In the genomic region with DNA sequence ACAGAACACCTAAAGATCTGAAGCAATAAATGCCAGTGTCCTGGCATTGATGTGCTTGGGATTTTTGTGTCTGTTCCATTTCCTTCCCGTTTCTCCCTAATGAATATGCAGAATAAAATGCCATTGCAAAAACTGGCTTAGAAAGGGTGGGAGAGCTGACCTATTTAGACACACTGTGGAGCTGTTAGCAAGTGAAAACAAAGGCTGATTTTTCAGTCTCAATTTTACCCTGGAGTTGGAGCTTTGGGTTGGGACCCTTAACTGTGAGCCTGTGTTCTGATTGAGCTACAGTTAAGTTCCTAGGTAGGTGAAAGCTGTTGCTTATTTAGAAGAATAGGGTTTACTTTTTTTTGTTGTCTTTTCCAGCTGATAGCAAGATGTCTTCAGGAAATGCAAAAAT, we compare ENCODE assay signal across 9 mouse cellular contexts. TPM values are rescaled to one million over a fixed set of nuclear protein-coding genes. Genes with fewer than 3 reads are reported as not detected.
DNase-seq lines count a peak whose midpoint lies in the region; ATAC-seq and TF ChIP-seq lines count a peak whose summit lies in the region.
"Had no signal": no experiment of that assay in that cellular context is flagged by ENCODE, and none has a peak within 500 bp of the region (broad histone marks: within the 10 kb centered on the region; RNA-seq: fewer than 3 reads in every experiment).

No protein-coding gene starts in this region.

- H3K27me3 ChIP-seq in cerebellum, adult 2 months (ENCODE audit: control insufficient read depth, insufficient read depth, low read length), result no peaks in the 10 kb centered on the region
- H3K27me3 ChIP-seq in C2C12 (ENCODE audit: control insufficient read depth, insufficient read depth, insufficient read length), result no peaks in the 10 kb centered on the region
- no peaks in the 10 kb centered on the region for H3K27me3 ChIP-seq in forebrain, embryonic 15.5 days
- H3K27me3 ChIP-seq in liver, embryonic 13.5 days, result no peaks in the 10 kb centered on the region

- TF ChIP-seq CTCF in cerebellum, adult 2 months (IDR thresholded peaks at IDR 0.05; ENCODE audit: borderline replicate concordance, insufficient read depth, low read depth, low read length), result no peak
- no peak for TF ChIP-seq CTCF in C2C12 (IDR thresholded peaks at IDR 0.05; ENCODE audit: control insufficient read depth, insufficient read depth, insufficient read length)

- H3K4me1 ChIP-seq in cerebellum, adult 2 months (ENCODE audit: control insufficient read depth, insufficient read depth, low read length), result 0 out of 2 replicates have a peak, but pooled peaks cover 2% of the 10 kb centered on the region
- H3K4me1 ChIP-seq in forebrain, embryonic 15.5 days, result peaks cover 20% of the 10 kb centered on the region
- peaks cover 68% of the 10 kb centered on the region for H3K4me1 ChIP-seq in liver, embryonic 13.5 days (replicated peaks)

- H3K9ac ChIP-seq in forebrain, embryonic 15.5 days (replicated peaks), result 0 out of 2 replicates have a peak overlapping the region, but pooled peaks have one; percentile 62
- peak overlapping the region; percentile 85 for H3K9ac ChIP-seq in liver, embryonic 13.5 days

- peaks cover 67% of the 10 kb centered on the region for H3K79me2 ChIP-seq in C2C12 (ENCODE audit: control insufficient read depth, insufficient read depth)

- no peak for DNase-seq in cerebellum, adult 2 months
- no peak for DNase-seq in cerebellum, postnatal 14 days
- DNase-seq in liver, embryonic 13.5 days, result no peak
- DNase-seq in thymus, postnatal 0 days (ENCODE audit: low spot score), result no peak
- DNase-seq: kidney, adult 9 months had no signal

- H3ac ChIP-seq in C2C12 (ENCODE audit: control insufficient read depth, insufficient read length, low read depth), result no peak overlapping the region

- H3K27ac ChIP-seq in cerebellum, adult 2 months (ENCODE audit: insufficient read depth, low read length), result no peak overlapping the region
- H3K27ac ChIP-seq in forebrain, embryonic 15.5 days (replicated peaks), result no peak overlapping the region
- H3K27ac ChIP-seq in liver, embryonic 13.5 days, result no peak overlapping the region

- H3K4me2 ChIP-seq in forebrain, embryonic 15.5 days (replicated peaks), result peak overlapping the region; percentile 76
- peak overlapping the region; percentile 85 for H3K4me2 ChIP-seq in liver, embryonic 13.5 days

- peaks cover 61% of the 10 kb centered on the region for H3K79me3 ChIP-seq in C2C12 (ENCODE audit: low read depth)

- TF ChIP-seq POLR2A in cerebellum, adult 2 months (IDR thresholded peaks at IDR 0.05; ENCODE audit: borderline replicate concordance, insufficient read depth, low read length), result no peak

- H3K4me3 ChIP-seq in cerebellum, adult 2 months (replicated peaks; ENCODE audit: insufficient read depth, low read depth, low read length), result peak overlapping the region; percentile 2
- peak overlapping the region; percentile 83 for H3K4me3 ChIP-seq in C2C12 (ENCODE audit: insufficient read depth, poor library complexity, severe bottlenecking)
- H3K4me3 ChIP-seq in forebrain, embryonic 15.5 days, result peak overlapping the region; percentile 70
- peak overlapping the region; percentile 76 for H3K4me3 ChIP-seq in liver, embryonic 13.5 days (replicated peaks)

- peaks cover 55% of the 10 kb centered on the region for H3K36me3 ChIP-seq in C2C12 (ENCODE audit: control insufficient read depth, insufficient read depth)
- peaks cover 9% of the 10 kb centered on the region for H3K36me3 ChIP-seq in forebrain, embryonic 15.5 days
- peaks cover 39% of the 10 kb centered on the region for H3K36me3 ChIP-seq in liver, embryonic 13.5 days

- no peaks in the 10 kb centered on the region for H3K9me3 ChIP-seq in forebrain, embryonic 15.5 days
- no peaks in the 10 kb centered on the region for H3K9me3 ChIP-seq in liver, embryonic 13.5 days (replicated peaks)

- WGBS in cerebellum, adult 2 months, result 33% methylated on average over 1 of the region's 1 CpGs
- 23% methylated on average over 1 of the region's 1 CpGs for WGBS in forebrain, embryonic 15.5 days
- 37% methylated on average over 1 of the region's 1 CpGs for WGBS in liver, embryonic 13.5 days (ENCODE audit: insufficient replicate concordance)

- ATAC-seq in forebrain, embryonic 15.5 days (replicated peaks), result no peak
- ATAC-seq in liver, embryonic 13.5 days (ENCODE audit: low read depth), result no peak
- no peak for ATAC-seq in erythroid progenitor cell, adult 5-6 weeks (replicated peaks; ENCODE audit: low FRiP score, poor library complexity, severe bottlenecking)
- ATAC-seq in monocyte, adult 5-6 weeks (replicated peaks; ENCODE audit: insufficient number of reproducible peaks, low FRiP score, low TSS enrichment, poor library complexity, severe bottlenecking), result no peak

TF ChIP-seq in C2C12, 6 proteins besides CTCF, POLR2A, EP300 and RAD21:
- TF ChIP-seq USF1 (IDR thresholded peaks at IDR 0.05; ENCODE audit: low read depth) (no peak), CEBPB (IDR thresholded peaks at IDR 0.05; ENCODE audit: low read depth) (no peak), MYOG (IDR thresholded peaks at IDR 0.05; ENCODE audit: control insufficient read depth, extremely low read depth, insufficient read length) (no peak), FOSL1 (IDR thresholded peaks at IDR 0.05; ENCODE audit: insufficient read depth, low read length, poor library complexity, severe bottlenecking) (no peak), MYOD1 (IDR thresholded peaks at IDR 0.05; ENCODE audit: control insufficient read depth, insufficient read length, low read depth) (no peak), MAX (IDR thresholded peaks at IDR 0.05) (no peak)
TF ChIP-seq in C2C12: peak in this region for 0.

RNA-seq across cellular contexts. Expression of gene Prdx1, which starts 1.7 kb away (rescaled TPM):
- polyA plus RNA-seq in cerebellum, adult 2 months (2012; rRNA removed), result 233 and 250 TPM in 2 replicates
- polyA plus RNA-seq in C2C12 (2012; fragmentation: generic; extraction: Trizol), result 459 TPM
- 481 and 490 TPM in 2 replicates for polyA plus RNA-seq in forebrain, embryonic 15.5 days (2015; fragmentation: Nextera tagmentation; extraction: Ambion mirVana)
- 994 and 1,129 TPM in 2 replicates for polyA plus RNA-seq in liver, embryonic 13.5 days (2015; fragmentation: Nextera tagmentation; extraction: Ambion mirVana)
- 99.3 and 104 TPM in 2 replicates for total RNA-seq in erythroid progenitor cell, adult 5-6 weeks (2015; ENCODE audit: low replicate concordance)
- 39.4 and 52.6 TPM in 2 replicates for total RNA-seq in erythroid progenitor cell, adult 5-6 weeks (2017; ENCODE audit: low replicate concordance)
- polyA plus RNA-seq in thymus, postnatal 0 days (2015; fragmentation: Nextera tagmentation; extraction: Ambion mirVana), result 1,118 and 1,206 TPM in 2 replicates
- total RNA-seq in monocyte, adult 5-6 weeks (2017), result 173 to 407 TPM (median 323 TPM) in 3 replicates

RNA-seq across cellular contexts. Expression of gene Mmachc, which starts 21.2 kb away (rescaled TPM):
- 19.2 and 19.8 TPM in 2 replicates for polyA plus RNA-seq in cerebellum, adult 2 months (2012; rRNA removed)
- 12.5 TPM for polyA plus RNA-seq in C2C12 (2012; fragmentation: generic; extraction: Trizol)
- 25.5 and 27.7 TPM in 2 replicates for polyA plus RNA-seq in forebrain, embryonic 15.5 days (2015; fragmentation: Nextera tagmentation; extraction: Ambion mirVana)
- polyA plus RNA-seq in liver, embryonic 13.5 days (2015; fragmentation: Nextera tagmentation; extraction: Ambion mirVana), result 13.6 and 17.1 TPM in 2 replicates
- 2.9 and 12.6 TPM in 2 replicates for total RNA-seq in erythroid progenitor cell, adult 5-6 weeks (2015; ENCODE audit: low replicate concordance)
- total RNA-seq in erythroid progenitor cell, adult 5-6 weeks (2017; ENCODE audit: low replicate concordance), result 1.5 and 3.6 TPM in 2 replicates
- 12.0 and 13.6 TPM in 2 replicates for polyA plus RNA-seq in thymus, postnatal 0 days (2015; fragmentation: Nextera tagmentation; extraction: Ambion mirVana)
- total RNA-seq in monocyte, adult 5-6 weeks (2017), result 1.6 to 3.3 TPM (median 2.4 TPM) in 3 replicates

RNA-seq across cellular contexts. Expression of gene Ccdc163, which starts 21.3 kb away (rescaled TPM):
- polyA plus RNA-seq in cerebellum, adult 2 months (2012; rRNA removed), result 29.5 and 34.9 TPM in 2 replicates
- polyA plus RNA-seq in C2C12 (2012; fragmentation: generic; extraction: Trizol), result 22.0 TPM
- polyA plus RNA-seq in forebrain, embryonic 15.5 days (2015; fragmentation: Nextera tagmentation; extraction: Ambion mirVana), result 17.2 and 19.5 TPM in 2 replicates
- 13.3 and 13.7 TPM in 2 replicates for polyA plus RNA-seq in liver, embryonic 13.5 days (2015; fragmentation: Nextera tagmentation; extraction: Ambion mirVana)
- total RNA-seq in erythroid progenitor cell, adult 5-6 weeks (2015; ENCODE audit: low replicate concordance), result 61.2 and 127 TPM in 2 replicates
- total RNA-seq in erythroid progenitor cell, adult 5-6 weeks (2017; ENCODE audit: low replicate concordance), result 11.7 and 21.4 TPM in 2 replicates
- polyA plus RNA-seq in thymus, postnatal 0 days (2015; fragmentation: Nextera tagmentation; extraction: Ambion mirVana), result 21.5 and 23.7 TPM in 2 replicates
- total RNA-seq in monocyte, adult 5-6 weeks (2017), result 4.7 to 14.7 TPM (median 10.7 TPM) in 3 replicates

RNA-seq across cellular contexts. Expression of gene Tesk2, which starts 33.7 kb away (rescaled TPM):
- 10.0 and 11.2 TPM in 2 replicates for polyA plus RNA-seq in cerebellum, adult 2 months (2012; rRNA removed)
- polyA plus RNA-seq in C2C12 (2012; fragmentation: generic; extraction: Trizol), result 12.0 TPM
- polyA plus RNA-seq in forebrain, embryonic 15.5 days (2015; fragmentation: Nextera tagmentation; extraction: Ambion mirVana), result 4.3 and 5.5 TPM in 2 replicates
- polyA plus RNA-seq in liver, embryonic 13.5 days (2015; fragmentation: Nextera tagmentation; extraction: Ambion mirVana), result 2.1 and 2.5 TPM in 2 replicates
- 5.0 and 17.2 TPM in 2 replicates for total RNA-seq in erythroid progenitor cell, adult 5-6 weeks (2015; ENCODE audit: low replicate concordance)
- total RNA-seq in erythroid progenitor cell, adult 5-6 weeks (2017; ENCODE audit: low replicate concordance), result 2.8 and 3.6 TPM in 2 replicates
- polyA plus RNA-seq in thymus, postnatal 0 days (2015; fragmentation: Nextera tagmentation; extraction: Ambion mirVana), result 4.3 and 4.7 TPM in 2 replicates
- total RNA-seq in monocyte, adult 5-6 weeks (2017), result 3.6 to 9.1 TPM (median 5.9 TPM) in 3 replicates

RNA-seq across cellular contexts. Expression of gene Akr1a1, which starts 35.6 kb away (rescaled TPM):
- polyA plus RNA-seq in cerebellum, adult 2 months (2012; rRNA removed), result 526 and 550 TPM in 2 replicates
- polyA plus RNA-seq in C2C12 (2012; fragmentation: generic; extraction: Trizol), result 737 TPM
- polyA plus RNA-seq in forebrain, embryonic 15.5 days (2015; fragmentation: Nextera tagmentation; extraction: Ambion mirVana), result 775 and 779 TPM in 2 replicates
- 273 and 281 TPM in 2 replicates for polyA plus RNA-seq in liver, embryonic 13.5 days (2015; fragmentation: Nextera tagmentation; extraction: Ambion mirVana)
- 130 and 134 TPM in 2 replicates for total RNA-seq in erythroid progenitor cell, adult 5-6 weeks (2015; ENCODE audit: low replicate concordance)
- 99.1 and 124 TPM in 2 replicates for total RNA-seq in erythroid progenitor cell, adult 5-6 weeks (2017; ENCODE audit: low replicate concordance)
- 624 and 637 TPM in 2 replicates for polyA plus RNA-seq in thymus, postnatal 0 days (2015; fragmentation: Nextera tagmentation; extraction: Ambion mirVana)
- 380 to 470 TPM (median 418 TPM) in 3 replicates for total RNA-seq in monocyte, adult 5-6 weeks (2017)

Comparison
In these comparisons a context has a peak if more than half of its experiments do, and no peak if none do; other contexts are left out.
1. H3K4me3 ChIP-seq: peak in every context shown above with its lines; median percentile 83 in C2C12; 76 in liver, embryonic 13.5 days; 70 in forebrain, embryonic 15.5 days; 2 in cerebellum, adult 2 months.